Mouse (Mus musculus) forebrain, embryonic 15.5 days (tissue): ENCODE measurements around the gene Cd81. TPM values are rescaled to one million over a fixed set of nuclear protein-coding genes. Genes with fewer than 3 reads are reported as not detected.

Experiments
- ATAC-seq: fragments of 200-750 bp; cut with Nextera tagmentation; replicated peaks from 2 replicates; pipeline ENCODE4 v1.8.0; 2017; ENCODE audit warnings: mild to moderate bottlenecking, moderate TSS enrichment, moderate library complexity
- H3K27ac ChIP-seq: fragments of 300-500 bp; sonication (generic); replicated peaks from 2 replicates; pipeline ENCODE4 v1.5.1; 2015; ENCODE audit warnings: mild to moderate bottlenecking, inconsistent platforms
- H3K27me3 ChIP-seq: fragments of 300-500 bp; sonication (generic); 2 replicates; pipeline ENCODE4 v1.6.1; 2015; ENCODE audit warnings: inconsistent platforms
- H3K36me3 ChIP-seq: fragments of 300-500 bp; sonication (generic); 2 replicates; pipeline ENCODE4 v1.6.1; 2015; ENCODE audit warnings: mild to moderate bottlenecking, inconsistent platforms
- H3K4me1 ChIP-seq: fragments of 300-500 bp; sonication (generic); 2 replicates; pipeline ENCODE4 v1.6.1; 2015; ENCODE audit warnings: inconsistent platforms
- H3K4me2 ChIP-seq: fragments of 300-500 bp; sonication (generic); replicated peaks from 2 replicates; pipeline ENCODE4 v1.6.1; 2015; ENCODE audit warnings: mild to moderate bottlenecking, inconsistent platforms
- H3K4me3 ChIP-seq: fragments of 300-500 bp; sonication (generic); 2 replicates; pipeline ENCODE4 v1.5.1; 2015; ENCODE audit warnings: mild to moderate bottlenecking, inconsistent platforms
- H3K9ac ChIP-seq: fragments of 300-500 bp; sonication (generic); replicated peaks from 2 replicates; pipeline ENCODE4 v1.6.1; 2015; ENCODE audit warnings: mild to moderate bottlenecking, inconsistent platforms
- H3K9me3 ChIP-seq: fragments of 300-500 bp; sonication (generic); 2 replicates; pipeline ENCODE4 v1.6.1; 2016; ENCODE audit warnings: inconsistent platforms
- WGBS: fragments of 180-500 bp; shearing (Covaris S2); methylation state at CpG from one replicate; pipeline ENCODE4 v1.1.7; 2015; ENCODE audit warnings: mixed read lengths; 5-methylcytosine and 5-hydroxymethylcytosine counted together
- polyA plus RNA-seq: library from polyadenylated mRNA; unstranded; fragments of >200 nt; fragmentation: Nextera tagmentation; extraction: Ambion mirVana; gene quantifications from 2 replicates; pipeline ENCODE4 v1.2.1, GENCODE M21; 2015

The Cd81 gene
- polyA plus RNA-seq, 1 experiment from 2014 or later: 294 TPM

GRCm38 (mm10) chr7:143012230-143012875 is 40.2 kb upstream of the Cd81 start:
- Histone ChIP-seq H3K4me3 (no peak overlapping the region), H3K4me1 (peaks cover 43% of the 10 kb centered on the region), H3K4me2 (no peak overlapping the region), H3K27me3 (no peaks in the 10 kb centered on the region), H3K9me3 (no peaks in the 10 kb centered on the region), H3K27ac (no peak overlapping the region), H3K9ac (no peak overlapping the region), H3K36me3 (no peaks in the 10 kb centered on the region)
- 53% methylated on average over 5 of the region's 5 CpGs for WGBS
- no peak for ATAC-seq

- no peak for ATAC-seq
- Histone ChIP-seq H3K4me3 (no peak overlapping the region), H3K36me3 (no peaks in the 10 kb centered on the region), H3K4me2 (no peak overlapping the region), H3K9ac (no peak overlapping the region), H3K4me1 (peaks cover 31% of the 10 kb centered on the region), H3K27me3 (no peaks in the 10 kb centered on the region), H3K27ac (no peak overlapping the region), H3K9me3 (no peaks in the 10 kb centered on the region)
- 73% methylated on average over 8 of the region's 8 CpGs for WGBS
Measured at GRCm38 (mm10) chr7:143013420-143014178, 38.9 kb upstream of the Cd81 start.

- ATAC-seq: no peak
- H3K27me3 ChIP-seq: no peaks in the 10 kb centered on the region
Measured at GRCm38 (mm10) chr7:143014862-143015659, 37.5 kb upstream of the Cd81 start.

GRCm38 (mm10) chr7:143015755-143016423 is 36.6 kb upstream of the Cd81 start:
- Histone ChIP-seq H3K9me3 (no peaks in the 10 kb centered on the region), H3K4me3 (no peak overlapping the region), H3K9ac (no peak overlapping the region), H3K4me1 (peaks cover 20% of the 10 kb centered on the region), H3K27ac (peak overlapping the region; percentile 1; the same call in 1 of the 2 replicates), H3K4me2 (no peak overlapping the region), H3K36me3 (no peaks in the 10 kb centered on the region), H3K27me3 (no peaks in the 10 kb centered on the region)
- WGBS: 14% methylated on average over 1 of the region's 1 CpGs
- peak; percentile 69 for ATAC-seq

More at GRCm38 (mm10) chr7:143014862-143015659, 37.5 kb upstream of the Cd81 start:
- Histone ChIP-seq H3K36me3 (no peaks in the 10 kb centered on the region), H3K27ac (no peak overlapping the region), H3K9ac (no peak overlapping the region), H3K4me2 (no peak overlapping the region), H3K4me3 (no peak overlapping the region), H3K4me1 (peaks cover 20% of the 10 kb centered on the region), H3K9me3 (no peaks in the 10 kb centered on the region)
- 83% methylated on average over 7 of the region's 7 CpGs for WGBS

GRCm38 (mm10) chr7:143016424-143017142 is 36.0 kb upstream of the Cd81 start:
- Histone ChIP-seq H3K4me2 (no peak overlapping the region), H3K27me3 (no peaks in the 10 kb centered on the region), H3K9ac (no peak overlapping the region), H3K36me3 (no peaks in the 10 kb centered on the region), H3K27ac (0 out of 2 replicates have a peak overlapping the region, but pooled peaks have one; percentile 1), H3K4me1 (peaks cover 20% of the 10 kb centered on the region), H3K9me3 (no peaks in the 10 kb centered on the region), H3K4me3 (no peak overlapping the region)
- 43% methylated on average over 9 of the region's 9 CpGs for WGBS
- ATAC-seq: peak; percentile 53

- WGBS: 77% methylated on average over 4 of the region's 4 CpGs
- H3K9ac ChIP-seq: no peak overlapping the region
- H3K4me2 ChIP-seq: no peak overlapping the region
- H3K4me3 ChIP-seq: no peak overlapping the region
- no peaks in the 10 kb centered on the region for H3K27me3 ChIP-seq
- no peaks in the 10 kb centered on the region for H3K36me3 ChIP-seq
- no peaks in the 10 kb centered on the region for H3K9me3 ChIP-seq
- no peak for ATAC-seq
- H3K27ac ChIP-seq: no peak overlapping the region
- peaks cover 17% of the 10 kb centered on the region for H3K4me1 ChIP-seq
Measured at GRCm38 (mm10) chr7:143017181-143017580, 35.4 kb upstream of the Cd81 start.

- H3K9me3 ChIP-seq: no peaks in the 10 kb centered on the region
- ATAC-seq: no peak
- H3K27me3 ChIP-seq: no peaks in the 10 kb centered on the region
- no peak overlapping the region for H3K9ac ChIP-seq
- H3K27ac ChIP-seq: no peak overlapping the region
- peaks cover 13% of the 10 kb centered on the region for H3K4me1 ChIP-seq
- no peaks in the 10 kb centered on the region for H3K36me3 ChIP-seq
- H3K4me3 ChIP-seq: no peak overlapping the region
- H3K4me2 ChIP-seq: no peak overlapping the region
Measured at GRCm38 (mm10) chr7:143020040-143020439, 32.5 kb upstream of the Cd81 start.

GRCm38 (mm10) chr7:143020764-143021163 is 31.8 kb upstream of the Cd81 start:
- WGBS: 81% methylated on average over 3 of the region's 3 CpGs
- no peak for ATAC-seq
- Histone ChIP-seq H3K27ac (no peak overlapping the region), H3K27me3 (no peaks in the 10 kb centered on the region), H3K4me2 (no peak overlapping the region), H3K4me3 (no peak overlapping the region), H3K4me1 (peaks cover 7% of the 10 kb centered on the region), H3K36me3 (no peaks in the 10 kb centered on the region), H3K9me3 (no peaks in the 10 kb centered on the region), H3K9ac (no peak overlapping the region)

GRCm38 (mm10) chr7:143021356-143022164 is 31.0 kb upstream of the Cd81 start:
- H3K27me3 ChIP-seq: no peaks in the 10 kb centered on the region
- H3K36me3 ChIP-seq: no peaks in the 10 kb centered on the region
- H3K27ac ChIP-seq: no peak overlapping the region
- 72% methylated on average over 5 of the region's 5 CpGs for WGBS
- H3K9ac ChIP-seq: no peak overlapping the region
- no peak for ATAC-seq
- no peaks in the 10 kb centered on the region for H3K9me3 ChIP-seq
- no peaks in the 10 kb centered on the region for H3K4me1 ChIP-seq
- H3K4me2 ChIP-seq: no peak overlapping the region
- H3K4me3 ChIP-seq: no peak overlapping the region

- H3K4me3 ChIP-seq: no peak overlapping the region
- no peak overlapping the region for H3K4me2 ChIP-seq
- H3K36me3 ChIP-seq: no peaks in the 10 kb centered on the region
- H3K4me1 ChIP-seq: no peaks in the 10 kb centered on the region
- no peaks in the 10 kb centered on the region for H3K9me3 ChIP-seq
- H3K27ac ChIP-seq: no peak overlapping the region
- WGBS: 95% methylated on average over 2 of the region's 2 CpGs
- no peak for ATAC-seq
- H3K27me3 ChIP-seq: no peaks in the 10 kb centered on the region
- H3K9ac ChIP-seq: no peak overlapping the region
Measured at GRCm38 (mm10) chr7:143023499-143023898, 29.0 kb upstream of the Cd81 start.

- 94% methylated on average over 1 of the region's 1 CpGs for WGBS
- no peaks in the 10 kb centered on the region for H3K9me3 ChIP-seq
Measured at GRCm38 (mm10) chr7:143024293-143024692, 28.2 kb upstream of the Cd81 start.

More at GRCm38 (mm10) chr7:143024293-143024692, 28.2 kb upstream of the Cd81 start:
- no peak for ATAC-seq
- no peaks in the 10 kb centered on the region for H3K27me3 ChIP-seq
- no peaks in the 10 kb centered on the region for H3K4me1 ChIP-seq
- no peak overlapping the region for H3K9ac ChIP-seq
- H3K36me3 ChIP-seq: no peaks in the 10 kb centered on the region
- no peak overlapping the region for H3K27ac ChIP-seq
- no peak overlapping the region for H3K4me2 ChIP-seq
- H3K4me3 ChIP-seq: no peak overlapping the region
